Mouse (Mus musculus): ENCODE results near the gene Apobec2.

Apobec2 gene

GRCm38 (mm10) chr17:48436487-48436886 is 3.8 kb upstream of the Apobec2 start:
- no peak for DNase-seq

GRCm38 (mm10) chr17:48434479-48434878 is 1.7 kb upstream of the Apobec2 start:
- no peak for DNase-seq

- no peak for DNase-seq
These were observed 1.1 kb upstream of the Apobec2 start for GRCm38 (mm10) chr17:48433689-48434330.

- no peak for DNase-seq
These were observed 401 bp upstream of the Apobec2 start for GRCm38 (mm10) chr17:48433006-48433655.

GRCm38 (mm10) chr17:48431054-48431453 is 1.7 kb downstream of the Apobec2 start:
- DNase-seq = no peak

GRCm38 (mm10) chr17:48430394-48430793 is 2.3 kb downstream of the Apobec2 start:
- DNase-seq = no peak

GRCm38 (mm10) chr17:48427852-48428530 is 4.7 kb downstream of the Apobec2 start:
- DNase-seq = no peak

GRCm38 (mm10) chr17:48426991-48427750 is 5.6 kb downstream of the Apobec2 start:
- DNase-seq = no peak

- DNase-seq = no peak
These were observed 6.7 kb downstream of the Apobec2 start for GRCm38 (mm10) chr17:48425823-48426612.

- no peak for DNase-seq
These were observed 8.5 kb downstream of the Apobec2 start for GRCm38 (mm10) chr17:48424237-48424636.

GRCm38 (mm10) chr17:48419571-48419970 is 13.2 kb downstream of the Apobec2 start:
- no peak for DNase-seq

GRCm38 (mm10) chr17:48418781-48419180 is 13.9 kb downstream of the Apobec2 start:
- no peak for DNase-seq

- DNase-seq = no peak
These were observed 14.6 kb downstream of the Apobec2 start for GRCm38 (mm10) chr17:48418174-48418573.

- DNase-seq = no peak
These were observed 15.2 kb downstream of the Apobec2 start for GRCm38 (mm10) chr17:48417521-48417920.

GRCm38 (mm10) chr17:48416425-48417195 is 16.1 kb downstream of the Apobec2 start:
- DNase-seq = peak; percentile 51

GRCm38 (mm10) chr17:48416011-48416410 is 16.7 kb downstream of the Apobec2 start:
- DNase-seq = no peak

- DNase-seq = no peak
These were observed 21.5 kb downstream of the Apobec2 start for GRCm38 (mm10) chr17:48411241-48411640.

- DNase-seq = no peak
These were observed 22.4 kb downstream of the Apobec2 start for GRCm38 (mm10) chr17:48410299-48410785.

- DNase-seq = peak; percentile 100
These were observed 23.1 kb downstream of the Apobec2 start, which contains the start of the genes Nfya and Oard1 for GRCm38 (mm10) chr17:48409380-48410298. TSS of gene Nfya (minus strand) at chr17:48409906. TSS of gene Oard1 (plus strand) at chr17:48410014.

All from right cerebral cortex, postnatal 25 days (tissue).